Mouse (Mus musculus): ENCODE results near the gene Kdm2b.

DNA sequence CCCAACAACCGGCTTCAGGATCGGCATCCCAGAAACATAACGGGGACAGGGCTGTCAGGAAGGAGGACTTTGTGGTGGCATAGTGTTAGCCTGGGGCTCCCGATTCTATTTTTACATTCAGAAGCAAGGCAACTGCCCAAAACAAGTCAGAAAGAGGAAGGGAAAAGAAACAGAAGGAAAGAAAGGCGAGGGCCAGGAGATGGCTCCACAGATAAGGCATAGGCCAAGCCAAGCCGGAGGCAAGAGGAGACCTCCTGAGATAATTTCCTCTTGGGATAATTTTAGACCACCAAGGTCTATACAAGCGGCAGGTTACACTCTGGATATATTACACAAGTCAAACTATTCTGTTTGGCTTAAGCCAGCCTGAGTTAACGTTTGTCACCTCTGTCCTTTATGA lies 10.7 kb downstream of the Kdm2b start:
- no peak for TF ChIP-seq POLR2A (IDR thresholded peaks at IDR 0.05; ENCODE audit: borderline replicate concordance, control insufficient read depth, low read depth, low read length)
- TF ChIP-seq CTCF (IDR thresholded peaks at IDR 0.05; ENCODE audit: control insufficient read depth, insufficient read depth, low read length) = no peak
